Mouse (Mus musculus) hindbrain, embryonic 15.5 days (tissue): ENCODE measurements at regions not wholly inside any gene's neighbourhood (a gene's known extent, or its start where the extent isn't known, plus 50 kb on each side); places are given as distances from the start of the nearest gene placed in this dataset.

Source experiments
- ATAC-seq: fragments of 200-750 bp; cut with Nextera tagmentation; 2 replicates; pipeline ENCODE4 v1.8.0; 2017; ENCODE audit warnings: low read depth, moderate number of reproducible peaks, moderate TSS enrichment; ENCODE audit not compliant: low FRiP score
- H3K27ac ChIP-seq: fragments of 300-500 bp; sonication (generic); replicated peaks from 2 replicates; pipeline ENCODE4 v1.5.1; 2015; ENCODE audit warnings: mild to moderate bottlenecking, inconsistent platforms
- H3K27me3 ChIP-seq: fragments of 300-500 bp; sonication (generic); 2 replicates; pipeline ENCODE4 v1.6.1; 2015; ENCODE audit warnings: control low read depth, inconsistent platforms
- H3K36me3 ChIP-seq: fragments of 300-500 bp; sonication (generic); 2 replicates; pipeline ENCODE4 v1.6.1; 2015; ENCODE audit warnings: control low read depth, inconsistent platforms
- H3K4me1 ChIP-seq: fragments of 300-500 bp; sonication (generic); replicated peaks from 2 replicates; pipeline ENCODE4 v1.6.1; 2015; ENCODE audit warnings: control low read depth, inconsistent platforms
- H3K4me2 ChIP-seq: fragments of 300-500 bp; sonication (generic); 2 replicates; pipeline ENCODE4 v1.6.1; 2015; ENCODE audit warnings: moderate library complexity, mild to moderate bottlenecking, inconsistent platforms
- H3K4me3 ChIP-seq: fragments of 300-500 bp; sonication (generic); 2 replicates; pipeline ENCODE4 v1.5.1; 2015; ENCODE audit warnings: mild to moderate bottlenecking, inconsistent platforms
- H3K9ac ChIP-seq: fragments of 300-500 bp; sonication (generic); 2 replicates; pipeline ENCODE4 v1.6.1; 2015; ENCODE audit warnings: inconsistent platforms
- H3K9me3 ChIP-seq: fragments of 300-500 bp; sonication (generic); 2 replicates; pipeline ENCODE4 v1.6.1; 2016; ENCODE audit warnings: control low read depth, inconsistent platforms
- WGBS: fragments of 180-500 bp; shearing (Covaris S2); methylation state at CpG from one replicate; pipeline ENCODE4 v1.1.7; 2015; 5-methylcytosine and 5-hydroxymethylcytosine counted together

DNA sequence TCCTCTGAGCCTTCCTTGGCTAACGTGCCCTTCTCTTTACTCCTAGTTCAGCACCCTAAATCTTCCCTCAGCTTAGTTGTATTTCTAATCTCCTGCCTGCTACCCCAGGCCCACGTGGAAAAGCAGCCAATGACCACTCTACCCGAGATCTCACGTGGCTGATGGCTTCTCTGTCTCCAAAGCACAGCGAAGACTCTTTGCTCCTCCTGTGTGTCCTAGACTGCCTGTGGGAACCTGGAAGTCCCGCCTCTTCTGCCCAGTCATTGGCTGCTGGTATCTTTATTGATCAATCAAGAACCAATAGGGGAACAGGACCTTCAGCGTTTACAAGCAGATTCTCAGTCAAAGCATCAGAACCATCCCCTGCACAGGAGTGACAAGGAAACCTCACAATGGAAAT is 54.8 kb downstream of the Gm19935 start:
- H3K9ac ChIP-seq: no peak overlapping the region
- no peaks in the 10 kb centered on the region for H3K27me3 ChIP-seq
- no peaks in the 10 kb centered on the region for H3K9me3 ChIP-seq
- H3K4me2 ChIP-seq: no peak overlapping the region
- no peaks in the 10 kb centered on the region for H3K36me3 ChIP-seq
- no peak overlapping the region for H3K27ac ChIP-seq
- no peak overlapping the region for H3K4me3 ChIP-seq
- no peaks in the 10 kb centered on the region for H3K4me1 ChIP-seq
- ATAC-seq: no peak
- 81% methylated on average over 7 of the region's 7 CpGs for WGBS

DNA sequence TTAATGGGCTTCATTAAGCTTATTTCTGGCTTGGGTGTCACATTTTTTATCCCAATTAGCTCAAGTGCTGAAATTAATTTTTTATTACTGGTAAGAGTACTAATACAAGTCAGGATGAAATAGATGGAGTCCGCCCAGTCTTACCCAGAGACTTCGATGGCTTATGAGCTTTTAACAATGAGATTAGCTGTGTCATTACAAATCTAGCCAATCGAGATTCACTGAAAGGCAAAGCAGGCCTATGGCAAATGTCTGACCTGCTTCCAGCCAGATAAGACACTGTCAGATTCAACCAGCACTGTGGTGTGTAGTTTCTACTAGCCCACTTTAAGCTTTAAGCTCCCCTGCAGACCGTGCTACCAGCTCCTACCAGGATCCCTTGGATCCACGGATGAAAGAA is 55.2 kb downstream of the Gm19935 start:
- Histone ChIP-seq H3K9me3 (no peaks in the 10 kb centered on the region), H3K4me1 (no peaks in the 10 kb centered on the region), H3K4me3 (no peak overlapping the region), H3K27ac (no peak overlapping the region), H3K36me3 (no peaks in the 10 kb centered on the region), H3K27me3 (no peaks in the 10 kb centered on the region), H3K9ac (no peak overlapping the region), H3K4me2 (no peak overlapping the region)
- WGBS: 63% methylated on average over 5 of the region's 5 CpGs
- no peak for ATAC-seq

DNA sequence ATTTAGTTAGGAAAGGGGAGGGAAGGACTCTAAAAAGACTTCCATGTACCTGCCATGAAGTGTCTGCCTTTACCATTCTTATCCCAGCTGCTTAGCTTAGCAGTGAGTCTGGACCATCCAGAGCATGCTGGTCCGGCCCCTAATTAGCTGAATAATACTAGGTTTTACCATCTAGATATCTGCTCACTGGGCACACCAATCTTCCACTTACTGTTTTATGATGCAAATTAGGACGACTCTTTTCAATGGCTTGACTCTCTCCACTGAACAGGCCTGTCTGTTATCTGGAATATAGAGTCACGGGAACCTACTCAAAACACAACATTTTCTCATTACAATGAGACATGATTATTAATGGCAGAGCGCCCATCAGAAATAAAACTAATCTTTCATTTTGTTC is 55.7 kb downstream of the Gm19935 start:
- no peaks in the 10 kb centered on the region for H3K36me3 ChIP-seq
- no peaks in the 10 kb centered on the region for H3K27me3 ChIP-seq
- no peaks in the 10 kb centered on the region for H3K4me1 ChIP-seq
- WGBS: 37% methylated on average over 4 of the region's 4 CpGs
- no peak overlapping the region for H3K9ac ChIP-seq
- no peaks in the 10 kb centered on the region for H3K9me3 ChIP-seq
- H3K27ac ChIP-seq: no peak overlapping the region
- no peak overlapping the region for H3K4me3 ChIP-seq
- H3K4me2 ChIP-seq: no peak overlapping the region
- no peak for ATAC-seq

DNA sequence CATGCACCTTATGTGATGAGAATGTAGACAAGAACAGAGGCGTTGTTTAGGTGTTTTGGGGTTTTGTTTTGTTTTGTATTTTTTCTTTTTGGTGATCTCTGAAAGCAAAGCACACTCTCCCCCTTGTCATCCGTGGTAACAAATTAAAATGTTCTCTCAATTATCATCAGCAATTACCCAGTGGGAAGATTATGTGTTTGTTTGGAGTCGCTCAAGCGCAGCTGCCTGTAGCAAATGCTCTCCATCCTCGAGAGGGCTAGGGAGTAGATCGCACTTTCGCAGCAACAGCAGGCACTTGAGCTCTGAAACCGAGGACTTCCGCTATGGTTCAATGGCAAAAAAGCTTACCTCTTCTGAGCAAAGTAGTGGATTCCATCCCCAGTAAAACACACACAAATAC is 57.7 kb downstream of the Gm19935 start:
- H3K27ac ChIP-seq: no peak overlapping the region
- no peak overlapping the region for H3K9ac ChIP-seq
- no peak overlapping the region for H3K4me3 ChIP-seq
- 45% methylated on average over 9 of the region's 9 CpGs for WGBS
- H3K4me2 ChIP-seq: no peak overlapping the region
- no peaks in the 10 kb centered on the region for H3K4me1 ChIP-seq
- H3K27me3 ChIP-seq: no peaks in the 10 kb centered on the region
- no peaks in the 10 kb centered on the region for H3K9me3 ChIP-seq
- no peak for ATAC-seq
- no peaks in the 10 kb centered on the region for H3K36me3 ChIP-seq

DNA sequence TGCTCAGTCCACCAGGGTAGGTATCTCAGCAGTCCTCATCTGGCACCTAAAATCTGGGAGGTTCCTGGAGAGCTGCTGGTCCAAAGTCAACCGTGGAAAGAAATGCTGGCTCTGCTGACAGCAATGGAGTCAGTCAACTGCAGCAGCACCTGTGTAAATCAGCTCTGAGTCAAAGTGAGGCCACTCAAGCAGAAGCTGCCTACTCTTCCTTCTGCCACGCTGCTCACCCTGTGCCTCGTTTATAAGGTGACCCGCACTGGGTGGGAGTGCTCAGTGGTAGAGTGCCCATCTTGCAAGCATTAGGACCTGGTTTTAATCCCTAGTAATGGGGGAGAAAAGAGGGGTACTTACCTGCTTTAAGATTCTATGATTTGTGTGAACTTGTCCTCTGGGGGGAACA is 62.2 kb downstream of the Gm19935 start:
- no peak for ATAC-seq
- H3K4me1 ChIP-seq: no peaks in the 10 kb centered on the region
- H3K36me3 ChIP-seq: no peaks in the 10 kb centered on the region
- no peak overlapping the region for H3K9ac ChIP-seq
- 71% methylated on average over 4 of the region's 4 CpGs for WGBS
- no peaks in the 10 kb centered on the region for H3K9me3 ChIP-seq
- no peak overlapping the region for H3K27ac ChIP-seq
- no peak overlapping the region for H3K4me3 ChIP-seq
- H3K27me3 ChIP-seq: no peaks in the 10 kb centered on the region
- H3K4me2 ChIP-seq: no peak overlapping the region

DNA sequence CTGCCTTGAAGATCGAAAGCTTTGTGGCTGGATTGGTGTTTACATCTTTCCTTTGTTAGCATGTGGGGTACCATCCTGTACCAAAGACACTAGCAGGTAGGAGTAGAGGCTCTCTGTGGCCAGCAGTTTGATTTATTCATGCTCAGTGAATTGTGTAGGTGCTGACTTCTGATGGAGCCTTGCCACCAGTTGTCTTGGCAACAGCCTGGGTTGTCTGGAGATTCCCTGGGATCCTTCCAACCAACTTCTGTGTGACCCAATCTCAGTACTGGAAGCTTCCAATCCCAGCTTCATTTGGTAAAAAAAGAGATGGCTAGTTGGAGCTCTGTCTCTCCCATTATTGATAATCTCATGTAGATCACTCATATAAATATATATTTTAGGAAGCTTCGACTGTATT is 73.6 kb downstream of the Gm19935 start:
- no peaks in the 10 kb centered on the region for H3K27me3 ChIP-seq
- no peaks in the 10 kb centered on the region for H3K9me3 ChIP-seq
- 94% methylated on average over 2 of the region's 2 CpGs for WGBS

DNA sequence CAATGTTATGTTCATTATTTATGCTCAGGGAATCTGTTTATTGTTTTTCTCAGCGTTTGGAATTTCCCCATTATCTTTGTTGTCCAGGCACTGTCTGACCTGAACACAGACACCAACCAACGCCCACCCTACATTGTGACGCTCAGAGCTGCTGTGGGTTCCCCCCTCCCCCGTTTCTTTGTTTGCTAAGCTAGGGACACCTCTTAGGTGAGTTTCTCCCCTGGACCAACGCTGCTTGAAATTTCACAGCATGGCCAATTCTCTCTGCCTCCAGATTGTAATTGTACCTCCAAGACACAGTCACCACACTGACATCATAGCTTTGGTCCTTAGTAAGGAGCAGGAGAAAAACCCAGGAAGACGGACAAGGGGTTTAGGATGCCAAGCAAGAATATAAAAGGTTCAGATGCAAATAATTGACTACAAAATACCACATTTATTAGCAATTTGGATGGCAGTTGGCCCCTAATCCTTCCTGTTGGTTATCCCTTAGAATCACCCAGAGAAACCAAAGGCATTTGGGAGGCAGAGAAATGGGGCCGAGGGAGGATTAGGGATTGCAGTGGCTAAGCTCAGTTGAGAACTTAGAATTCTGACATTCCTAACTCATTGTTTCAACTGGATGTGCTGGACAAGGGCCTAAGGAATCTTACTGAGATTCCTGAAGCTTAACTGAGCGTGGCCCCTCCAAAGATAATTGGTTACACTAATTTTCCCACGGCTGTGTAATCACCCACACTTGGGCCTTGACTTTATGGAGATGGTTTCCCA is 76.0 kb downstream of the Gm19935 start:
- H3K4me1 ChIP-seq: peaks cover 11% of the 10 kb centered on the region
- WGBS: 11% methylated on average over 9 of the region's 9 CpGs
- H3K9me3 ChIP-seq: no peaks in the 10 kb centered on the region
- H3K4me3 ChIP-seq: no peak overlapping the region
- peak; percentile 56; the same call in 1 of the 2 replicates for ATAC-seq
- peak overlapping the region; percentile 74 for H3K27ac ChIP-seq
- H3K9ac ChIP-seq: no peak overlapping the region
- H3K4me2 ChIP-seq: no peak overlapping the region
- H3K27me3 ChIP-seq: no peaks in the 10 kb centered on the region
- H3K36me3 ChIP-seq: no peaks in the 10 kb centered on the region

More for the DNA sequence above, 73.6 kb downstream of the Gm19935 start:
- no peak overlapping the region for H3K4me3 ChIP-seq
- no peaks in the 10 kb centered on the region for H3K36me3 ChIP-seq
- no peak overlapping the region for H3K9ac ChIP-seq
- no peak overlapping the region for H3K27ac ChIP-seq
- H3K4me1 ChIP-seq: peaks cover 11% of the 10 kb centered on the region
- ATAC-seq: no peak
- no peak overlapping the region for H3K4me2 ChIP-seq

DNA sequence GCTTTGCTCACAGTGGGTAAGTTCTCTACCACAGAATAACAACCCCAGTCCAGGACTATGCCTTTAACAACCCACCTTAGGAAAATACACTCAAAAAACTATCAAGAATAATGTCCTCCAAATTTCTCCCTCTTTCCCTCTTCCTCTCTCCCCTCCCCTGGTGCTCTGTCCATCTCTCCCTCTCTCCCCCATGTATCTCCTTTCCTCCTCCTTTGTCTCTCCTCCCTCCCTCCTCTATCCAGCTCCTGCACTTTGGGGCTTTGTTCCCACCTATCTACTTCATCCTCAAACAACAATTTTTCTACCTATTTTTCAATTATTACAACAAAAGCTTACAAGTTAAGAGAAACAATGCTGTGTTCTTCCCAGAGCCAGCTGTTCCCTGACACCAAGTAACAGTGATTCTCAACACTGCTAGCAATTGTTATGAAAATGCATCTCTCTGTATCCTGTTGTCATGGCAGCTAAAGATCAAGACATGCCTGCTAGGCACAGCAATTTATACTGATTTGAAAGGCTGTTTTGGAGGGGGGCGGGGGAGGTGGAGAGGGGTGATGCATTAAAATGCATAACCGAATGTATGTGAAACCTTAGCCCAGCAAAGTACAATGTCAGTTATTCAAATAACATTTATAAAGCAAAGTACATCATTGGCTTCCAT is 76.8 kb downstream of the Gm19935 start:
- Histone ChIP-seq H3K4me3 (no peak overlapping the region), H3K9me3 (no peaks in the 10 kb centered on the region), H3K36me3 (no peaks in the 10 kb centered on the region), H3K27me3 (no peaks in the 10 kb centered on the region), H3K4me1 (peaks cover 11% of the 10 kb centered on the region), H3K4me2 (no peak overlapping the region), H3K9ac (no peak overlapping the region), H3K27ac (peak overlapping the region; percentile 74)
- ATAC-seq: peak; percentile 87
- WGBS: 8% methylated on average over 2 of the region's 2 CpGs

DNA sequence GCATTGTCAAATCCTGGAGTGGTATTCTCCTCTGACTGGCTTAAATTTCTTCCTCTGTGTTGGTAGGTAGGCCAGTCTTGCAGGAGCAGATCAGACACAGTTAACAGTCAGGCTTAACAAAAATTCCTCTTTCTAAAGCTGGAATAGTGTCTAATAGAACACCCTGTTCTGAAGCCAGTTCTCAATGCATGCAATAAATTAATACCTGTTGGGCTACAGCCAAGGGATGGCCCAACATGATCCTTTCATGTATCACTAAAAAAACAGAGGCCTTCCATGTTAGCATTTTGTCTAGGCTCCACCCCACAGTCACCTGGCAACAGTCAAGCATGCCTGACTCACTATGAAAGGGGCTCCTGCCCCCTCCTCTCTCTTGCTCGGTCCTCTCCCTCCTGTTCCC is 89.2 kb downstream of the Gm19935 start:
- Histone ChIP-seq H3K4me1 (no peaks in the 10 kb centered on the region), H3K4me2 (no peak overlapping the region), H3K4me3 (no peak overlapping the region), H3K36me3 (no peaks in the 10 kb centered on the region), H3K27me3 (no peaks in the 10 kb centered on the region), H3K9ac (no peak overlapping the region), H3K27ac (no peak overlapping the region), H3K9me3 (no peaks in the 10 kb centered on the region)
- ATAC-seq: no peak
- 6% methylated on average over 1 of the region's 1 CpGs for WGBS

DNA sequence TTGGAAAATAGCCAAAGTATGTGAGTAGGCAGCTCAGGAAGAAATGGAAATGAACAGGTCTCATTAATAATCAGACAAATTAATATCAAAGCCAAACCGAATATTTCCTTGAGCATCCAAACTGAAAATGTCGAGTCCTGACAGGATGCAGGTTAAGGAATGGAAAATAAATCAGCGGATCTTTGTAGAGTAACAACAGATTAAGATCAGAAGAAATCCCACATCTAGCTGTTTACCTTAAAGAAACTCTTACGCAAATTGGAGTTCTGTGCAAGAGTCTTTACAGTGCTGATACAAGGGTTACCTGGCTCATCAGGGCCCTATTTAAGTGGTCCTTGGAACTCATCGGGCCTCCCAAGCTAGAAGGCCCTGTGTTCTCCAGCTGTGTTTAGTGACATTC is 92.0 kb downstream of the Gm19935 start:
- no peak overlapping the region for H3K4me3 ChIP-seq
- H3K27ac ChIP-seq: no peak overlapping the region
- H3K36me3 ChIP-seq: no peaks in the 10 kb centered on the region
- no peaks in the 10 kb centered on the region for H3K9me3 ChIP-seq
- H3K4me2 ChIP-seq: no peak overlapping the region
- no peaks in the 10 kb centered on the region for H3K4me1 ChIP-seq
- ATAC-seq: no peak
- no peak overlapping the region for H3K9ac ChIP-seq
- no peaks in the 10 kb centered on the region for H3K27me3 ChIP-seq
- WGBS: 90% methylated on average over 5 of the region's 5 CpGs

DNA sequence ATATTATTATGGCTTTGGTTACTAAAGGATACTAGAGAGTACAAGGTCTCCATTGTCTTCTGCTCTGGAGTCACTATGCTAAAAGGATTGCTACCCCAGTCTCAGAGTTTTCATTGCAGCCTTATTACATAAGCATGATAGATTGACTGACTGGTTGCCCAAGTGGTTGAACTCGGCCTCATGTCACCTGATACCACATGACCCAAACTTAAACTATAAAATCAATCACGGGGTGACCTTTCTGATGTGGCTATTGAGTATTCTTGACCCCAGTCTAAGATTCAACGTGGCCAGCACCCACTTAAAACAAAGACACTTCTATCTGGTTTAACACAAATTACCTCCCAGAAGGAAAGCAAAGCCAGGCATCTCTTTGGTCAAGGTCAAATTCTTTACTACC is 100.8 kb downstream of the Gm19935 start:
- H3K4me1 ChIP-seq: no peaks in the 10 kb centered on the region
- no peaks in the 10 kb centered on the region for H3K9me3 ChIP-seq
- H3K36me3 ChIP-seq: no peaks in the 10 kb centered on the region
- no peak overlapping the region for H3K9ac ChIP-seq
- no peak overlapping the region for H3K4me3 ChIP-seq
- no peak for ATAC-seq
- no peaks in the 10 kb centered on the region for H3K27me3 ChIP-seq
- no peak overlapping the region for H3K4me2 ChIP-seq
- 44% methylated on average over 3 of the region's 3 CpGs for WGBS
- no peak overlapping the region for H3K27ac ChIP-seq

DNA sequence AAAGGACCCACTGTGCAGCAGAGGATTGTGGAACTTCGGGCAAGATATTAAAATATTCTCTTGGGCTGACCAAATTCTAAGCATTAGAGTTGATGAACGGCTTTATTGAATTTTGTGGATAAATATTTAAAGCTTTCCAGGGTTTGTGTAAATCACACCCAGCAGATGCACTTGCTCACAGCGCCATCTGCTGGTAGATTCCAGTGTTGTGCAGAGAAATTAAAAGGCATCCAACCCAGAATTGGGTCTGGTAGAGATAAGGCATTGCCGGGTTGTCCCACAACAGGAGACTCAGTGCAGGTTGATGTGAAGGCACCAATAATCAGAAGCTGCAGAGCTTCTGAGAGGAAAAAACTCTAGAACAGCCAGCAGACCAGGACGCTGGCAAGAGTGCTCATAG is 108.7 kb downstream of the Gm19935 start:
- Histone ChIP-seq H3K4me1 (peaks cover 5% of the 10 kb centered on the region; the same call in 1 of the 2 replicates), H3K27me3 (no peaks in the 10 kb centered on the region), H3K36me3 (no peaks in the 10 kb centered on the region), H3K4me3 (no peak overlapping the region), H3K9ac (no peak overlapping the region), H3K4me2 (peak overlapping the region; percentile 25), H3K27ac (no peak overlapping the region; the same call in 1 of the 2 replicates), H3K9me3 (no peaks in the 10 kb centered on the region)
- WGBS: 9% methylated on average over 5 of the region's 5 CpGs
- ATAC-seq: peak; percentile 71; the same call in 1 of the 2 replicates
